Mouse (Mus musculus) stomach, embryonic 16.5 days (tissue): ENCODE measurements at regions not wholly inside any gene's neighbourhood (a gene's known extent, or its start where the extent isn't known, plus 50 kb on each side); places are given as distances from the start of the nearest gene placed in this dataset.

Experiments used
- ATAC-seq: fragments of 200-750 bp; cut with Nextera tagmentation; 2 replicates; pipeline ENCODE4 v1.8.0; 2017; ENCODE audit warnings: moderate number of reproducible peaks, moderate TSS enrichment; ENCODE audit not compliant: insufficient read depth, low FRiP score
- H3K27ac ChIP-seq: fragments of 300-500 bp; sonication (generic); 2 replicates; pipeline ENCODE4 v1.5.1; 2014; ENCODE audit warnings: low read length
- H3K27me3 ChIP-seq: fragments of 300-500 bp; sonication (generic); 2 replicates; pipeline ENCODE4 v1.6.1; 2014; ENCODE audit warnings: low read length, control low read depth, mixed read lengths; ENCODE audit not compliant: control insufficient read depth, insufficient read depth
- H3K36me3 ChIP-seq: fragments of 300-500 bp; sonication (generic); 2 replicates; pipeline ENCODE4 v1.6.1; 2014; ENCODE audit warnings: low read length; ENCODE audit not compliant: control insufficient read depth, insufficient read depth
- H3K4me1 ChIP-seq: fragments of 300-500 bp; sonication (generic); 2 replicates; pipeline ENCODE4 v1.6.1; 2014; ENCODE audit warnings: low read length, control low read depth, mixed read lengths; ENCODE audit not compliant: control insufficient read depth, insufficient read depth
- H3K4me2 ChIP-seq: fragments of 300-500 bp; sonication (generic); 2 replicates; pipeline ENCODE4 v1.6.1; 2014; ENCODE audit warnings: low read depth, low read length, mixed read lengths
- H3K4me3 ChIP-seq: fragments of 300-500 bp; sonication (generic); replicated peaks from 2 replicates; pipeline ENCODE4 v1.5.1; 2014; ENCODE audit warnings: mild to moderate bottlenecking, low read length
- H3K9ac ChIP-seq: fragments of 300-500 bp; sonication (generic); 2 replicates; pipeline ENCODE4 v1.6.1; 2014; ENCODE audit warnings: low read length
- H3K9me3 ChIP-seq: fragments of 300-500 bp; sonication (generic); replicated peaks from 2 replicates; pipeline ENCODE4 v1.6.1; 2016; ENCODE audit warnings: low read length, control low read depth; ENCODE audit not compliant: control insufficient read depth
- WGBS: fragments of 180-500 bp; shearing (Covaris S2); extraction: QIAGEN DNeasy Blood & Tissue Kit; methylation state at CpG from one replicate; pipeline ENCODE4 v1.1.7; 2014; 5-methylcytosine and 5-hydroxymethylcytosine counted together

- ATAC-seq = no peak
- no peak overlapping the region for H3K9ac ChIP-seq
- no peak overlapping the region for H3K4me3 ChIP-seq
Observed at GRCm38 (mm10) chr5:101596996-101597395, 67.8 kb downstream of the Nkx6-1 start.

GRCm38 (mm10) chr5:101591236-101591635 lies 73.6 kb downstream of the Nkx6-1 start:
- no peaks in the 10 kb centered on the region for H3K36me3 ChIP-seq
- no peaks in the 10 kb centered on the region for H3K4me1 ChIP-seq
- 64% methylated on average over 5 of the region's 5 CpGs for WGBS
- H3K4me3 ChIP-seq = no peak overlapping the region
- H3K27ac ChIP-seq = no peak overlapping the region
- ATAC-seq = no peak
- no peak overlapping the region for H3K4me2 ChIP-seq
- no peaks in the 10 kb centered on the region for H3K27me3 ChIP-seq
- H3K9me3 ChIP-seq = no peaks in the 10 kb centered on the region
- H3K9ac ChIP-seq = no peak overlapping the region

More at GRCm38 (mm10) chr5:101596996-101597395, 67.8 kb downstream of the Nkx6-1 start:
- Histone ChIP-seq H3K9me3 (no peaks in the 10 kb centered on the region), H3K4me1 (no peaks in the 10 kb centered on the region), H3K27me3 (no peaks in the 10 kb centered on the region), H3K36me3 (no peaks in the 10 kb centered on the region), H3K27ac (no peak overlapping the region), H3K4me2 (no peak overlapping the region)
- 89% methylated on average over 9 of the region's 9 CpGs for WGBS

- Histone ChIP-seq H3K9ac (no peak overlapping the region), H3K4me1 (no peaks in the 10 kb centered on the region), H3K27ac (no peak overlapping the region), H3K4me2 (no peak overlapping the region), H3K27me3 (no peaks in the 10 kb centered on the region), H3K36me3 (no peaks in the 10 kb centered on the region), H3K4me3 (no peak overlapping the region), H3K9me3 (no peaks in the 10 kb centered on the region)
- no peak for ATAC-seq
- WGBS = 45% methylated on average over 13 of the region's 13 CpGs
Observed at GRCm38 (mm10) chr5:101590341-101591124, 74.3 kb downstream of the Nkx6-1 start.

GRCm38 (mm10) chr5:101572966-101573365 lies 91.8 kb downstream of the Nkx6-1 start:
- H3K4me3 ChIP-seq = no peak overlapping the region
- H3K4me2 ChIP-seq = no peak overlapping the region
- no peak overlapping the region for H3K9ac ChIP-seq
- no peaks in the 10 kb centered on the region for H3K9me3 ChIP-seq
- no peak overlapping the region for H3K27ac ChIP-seq
- peaks cover 5% of the 10 kb centered on the region; the same call in 1 of the 2 replicates for H3K27me3 ChIP-seq
- no peaks in the 10 kb centered on the region for H3K4me1 ChIP-seq
- ATAC-seq = no peak
- WGBS = 63% methylated on average over 15 of the region's 15 CpGs
- H3K36me3 ChIP-seq = no peaks in the 10 kb centered on the region

- WGBS = 39% methylated on average over 7 of the region's 7 CpGs
- no peak overlapping the region for H3K4me2 ChIP-seq
- H3K9me3 ChIP-seq = no peaks in the 10 kb centered on the region
- no peaks in the 10 kb centered on the region for H3K36me3 ChIP-seq
- no peak for ATAC-seq
- no peak overlapping the region for H3K4me3 ChIP-seq
- no peaks in the 10 kb centered on the region for H3K27me3 ChIP-seq
- H3K4me1 ChIP-seq = no peaks in the 10 kb centered on the region
- no peak overlapping the region for H3K9ac ChIP-seq
- no peak overlapping the region for H3K27ac ChIP-seq
Observed at GRCm38 (mm10) chr5:101565770-101566169, 99.0 kb downstream of the Nkx6-1 start.

GRCm38 (mm10) chr5:101560366-101560765 lies 104.4 kb downstream of the Nkx6-1 start:
- H3K4me2 ChIP-seq = no peak overlapping the region
- H3K9me3 ChIP-seq = no peaks in the 10 kb centered on the region
- no peak overlapping the region for H3K27ac ChIP-seq
- H3K4me3 ChIP-seq = no peak overlapping the region
- H3K27me3 ChIP-seq = no peaks in the 10 kb centered on the region
- H3K9ac ChIP-seq = no peak overlapping the region
- no peaks in the 10 kb centered on the region for H3K4me1 ChIP-seq
- no peaks in the 10 kb centered on the region for H3K36me3 ChIP-seq
- no peak for ATAC-seq

- Histone ChIP-seq H3K9ac (no peak overlapping the region), H3K4me2 (no peak overlapping the region), H3K27me3 (no peaks in the 10 kb centered on the region), H3K4me3 (no peak overlapping the region), H3K36me3 (no peaks in the 10 kb centered on the region), H3K9me3 (no peaks in the 10 kb centered on the region), H3K4me1 (no peaks in the 10 kb centered on the region), H3K27ac (no peak overlapping the region)
- 39% methylated on average over 13 of the region's 13 CpGs for WGBS
- ATAC-seq = 0 out of 2 replicates have a peak, but pooled peaks have one; percentile 58
Observed at GRCm38 (mm10) chr5:101558279-101558987, 106.4 kb downstream of the Nkx6-1 start.

GRCm38 (mm10) chr5:101557156-101557555 lies 107.6 kb downstream of the Nkx6-1 start:
- H3K4me2 ChIP-seq = no peak overlapping the region
- H3K4me1 ChIP-seq = no peaks in the 10 kb centered on the region
- H3K9ac ChIP-seq = no peak overlapping the region
- H3K4me3 ChIP-seq = no peak overlapping the region
- no peak overlapping the region for H3K27ac ChIP-seq
- no peak for ATAC-seq
- H3K9me3 ChIP-seq = no peaks in the 10 kb centered on the region
- 83% methylated on average over 3 of the region's 3 CpGs for WGBS
- H3K27me3 ChIP-seq = no peaks in the 10 kb centered on the region
- no peaks in the 10 kb centered on the region for H3K36me3 ChIP-seq

- peaks cover 11% of the 10 kb centered on the region for H3K27me3 ChIP-seq
- no peaks in the 10 kb centered on the region for H3K9me3 ChIP-seq
- no peak for ATAC-seq
Observed at GRCm38 (mm10) chr5:101543326-101543725, 121.5 kb downstream of the Nkx6-1 start.

More at GRCm38 (mm10) chr5:101543326-101543725, 121.5 kb downstream of the Nkx6-1 start:
- H3K4me3 ChIP-seq = no peak overlapping the region
- no peaks in the 10 kb centered on the region for H3K36me3 ChIP-seq
- H3K4me2 ChIP-seq = no peak overlapping the region
- WGBS = 39% methylated on average over 13 of the region's 13 CpGs
- no peak overlapping the region for H3K9ac ChIP-seq
- no peak overlapping the region for H3K27ac ChIP-seq
- H3K4me1 ChIP-seq = no peaks in the 10 kb centered on the region
